Comparison of ENCODE assay signal across 19 mouse cellular contexts in the genomic region with DNA sequence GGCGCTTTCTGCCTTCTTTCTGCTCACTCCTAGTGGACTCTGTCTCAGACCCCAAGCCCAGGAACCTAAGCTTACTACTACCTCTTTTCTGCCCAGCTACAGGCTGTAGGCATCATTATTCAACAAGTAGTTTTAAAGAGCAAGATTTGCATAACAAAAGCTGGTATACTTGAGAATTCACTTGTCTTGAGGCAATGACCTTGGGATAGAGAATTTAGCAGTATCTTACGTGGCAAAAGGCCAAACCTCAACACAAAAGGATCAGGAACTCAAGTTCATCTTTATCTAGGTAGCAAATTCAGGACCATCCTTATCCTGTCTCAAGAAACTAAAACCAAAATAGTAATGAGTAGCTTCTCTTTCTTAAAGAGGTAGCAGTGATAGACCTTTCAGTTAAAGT. TPM values are rescaled to one million over a fixed set of nuclear protein-coding genes. Genes with fewer than 3 reads are reported as not detected.
"Had no signal": no experiment of that assay in that cellular context is flagged by ENCODE, and none has a peak within 500 bp of the region (broad histone marks: within the 10 kb centered on the region; RNA-seq: fewer than 3 reads in every experiment).

No protein-coding gene starts in this region.

- H3K27ac ChIP-seq: limb, embryonic 13.5 days; liver, embryonic 14.5 days; neural tube, embryonic 12.5 days had no signal

- H3K4me1 ChIP-seq: limb, embryonic 13.5 days had no signal

- H3K27me3 ChIP-seq: limb, embryonic 13.5 days; neural tube, embryonic 12.5 days had no signal

- H3K4me3 ChIP-seq: limb, embryonic 13.5 days; myocyte; neural tube, embryonic 12.5 days had no signal

- H3K9ac ChIP-seq: limb, embryonic 13.5 days; liver, embryonic 14.5 days; neural tube, embryonic 12.5 days had no signal

- H3K9me3 ChIP-seq: limb, embryonic 13.5 days; neural tube, embryonic 12.5 days had no signal

- DNase-seq: kidney, postnatal 10 days; left cerebral cortex, postnatal 4 days; lung, adult 18-20 months; midbrain, embryonic 14.5 days; thymus, adult 18-20 months; thymus, postnatal 14 days had no signal

- H3K4me2 ChIP-seq: limb, embryonic 13.5 days; neural tube, embryonic 12.5 days had no signal

RNA-seq across cellular contexts. Expression of a gene that starts 26.4 kb away (rescaled TPM):
- total RNA-seq: layer of hippocampus, adult 8-10 months; layer of hippocampus, postnatal 14 days; left cerebral cortex, adult 18-20 months; left cerebral cortex, postnatal 10 days; left cerebral cortex, postnatal 4 days; liver, adult 2 months; neutrophil, adult 5-6 weeks had no signal
- polyA plus RNA-seq: kidney, embryonic 14.5 days; limb, embryonic 13.5 days; liver, adult 2 months; liver, embryonic 14.5 days; lung, embryonic 16.5 days; midbrain, embryonic 14.5 days; neural tube, embryonic 12.5 days; stomach, embryonic 14.5 days had no signal

RNA-seq across cellular contexts. Expression of a gene that starts 32.7 kb away (rescaled TPM):
- total RNA-seq: neutrophil, adult 5-6 weeks had no signal

RNA-seq across cellular contexts. Expression of a gene that starts 34.7 kb away (rescaled TPM):
- total RNA-seq: layer of hippocampus, postnatal 14 days; left cerebral cortex, adult 18-20 months; left cerebral cortex, postnatal 10 days; left cerebral cortex, postnatal 4 days had no signal
- polyA plus RNA-seq: kidney, embryonic 14.5 days; neural tube, embryonic 12.5 days had no signal

RNA-seq across cellular contexts. Expression of a gene that starts 58.1 kb away (rescaled TPM):
- total RNA-seq: layer of hippocampus, postnatal 14 days; left cerebral cortex, postnatal 10 days; liver, adult 2 months had no signal
- polyA plus RNA-seq: kidney, embryonic 14.5 days; liver, adult 2 months; lung, embryonic 16.5 days had no signal
